Mouse (Mus musculus): ENCODE results near the gene Mturn.

Gene Mturn

DNA sequence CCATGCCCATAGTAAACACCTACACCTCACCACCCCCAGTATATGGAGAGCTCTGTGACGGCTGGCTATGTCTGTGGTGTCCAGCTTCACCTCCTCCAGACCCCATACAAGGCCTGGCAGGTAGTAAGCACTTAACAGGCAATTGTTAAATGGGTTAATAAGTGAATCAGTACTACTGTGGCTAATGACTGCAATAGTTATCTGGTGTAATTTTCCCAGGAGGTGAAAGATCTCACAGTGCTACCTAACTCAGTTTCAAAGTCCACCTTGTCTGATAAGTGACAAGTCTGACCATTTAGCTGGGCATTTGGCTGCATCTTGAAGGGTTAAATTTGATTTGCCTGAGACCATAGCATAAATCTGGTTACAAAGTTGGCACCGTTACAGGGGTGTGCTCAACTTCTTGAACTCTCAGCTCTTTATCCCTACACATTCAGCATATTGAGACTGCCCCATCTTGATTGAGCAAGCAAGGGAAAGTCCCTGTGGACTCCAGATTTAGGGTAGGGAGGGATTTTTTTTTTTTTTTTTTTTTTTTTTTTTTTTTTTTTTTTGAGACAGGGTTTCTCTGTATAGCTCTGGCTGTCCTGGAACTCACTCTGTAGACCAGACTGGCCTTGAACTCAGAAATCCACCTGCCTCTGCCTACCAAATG, 48.2 kb downstream of the Mturn start:
- DNase-seq (ENCODE audit: low spot score): no peak

DNA sequence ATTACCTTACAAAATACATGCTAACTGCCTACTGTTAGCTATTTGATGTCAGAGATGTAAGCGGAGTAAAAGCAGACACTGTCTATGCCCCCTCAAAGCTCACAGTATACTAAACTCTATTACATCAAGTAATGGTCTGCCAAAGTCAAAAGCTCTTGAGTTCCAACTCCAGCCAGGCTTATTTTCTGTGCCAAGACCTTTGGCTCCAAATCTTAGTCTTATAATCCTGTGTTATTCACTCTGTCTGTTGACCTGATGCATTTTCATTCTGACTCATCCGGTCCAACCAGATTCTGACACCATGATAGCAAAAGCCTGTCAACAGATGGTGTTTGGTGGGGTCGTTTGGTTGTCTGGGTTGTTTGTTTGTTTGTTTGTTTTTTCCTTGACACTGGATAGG, 50.3 kb downstream of the Mturn start:
- no peak for DNase-seq (ENCODE audit: low spot score)

DNA sequence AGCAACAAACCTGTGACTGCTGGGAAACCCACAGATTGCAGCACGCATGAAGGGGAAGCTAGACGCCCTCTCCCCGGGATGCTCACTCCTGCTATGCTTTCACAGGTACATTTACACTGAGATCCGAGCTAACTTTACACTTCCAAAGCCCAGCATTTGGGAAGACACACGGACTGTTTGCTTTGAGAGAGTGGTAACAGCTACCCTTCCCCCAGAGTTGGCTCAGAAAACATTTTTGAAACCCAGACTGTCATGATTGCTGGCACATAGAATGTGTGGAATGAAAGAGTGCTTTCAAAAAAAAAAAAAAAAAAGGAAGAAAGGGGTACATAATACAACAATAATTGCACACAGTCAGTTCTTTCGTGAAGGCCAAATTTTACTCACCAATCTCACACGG, 51.3 kb downstream of the Mturn start:
- no peak for DNase-seq (ENCODE audit: low spot score)

DNA sequence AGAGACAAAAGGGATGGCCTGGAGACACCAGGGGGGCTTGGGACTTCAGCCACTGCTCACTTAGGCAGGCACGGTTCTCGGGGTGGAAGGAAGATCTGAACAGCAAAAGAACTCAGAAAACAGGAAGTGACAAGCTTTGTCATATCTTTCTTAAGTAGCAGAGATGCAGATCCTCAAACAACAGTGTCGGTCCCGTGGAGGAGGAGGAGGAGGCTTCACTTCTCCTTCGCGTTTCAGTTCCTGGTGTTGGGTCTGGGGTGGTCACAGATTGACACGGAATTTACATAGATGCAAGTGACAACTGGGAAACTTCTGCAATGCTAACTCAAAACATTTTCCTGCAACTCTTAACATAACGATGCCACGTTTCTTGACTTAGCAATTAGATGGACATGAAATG, 54.7 kb downstream of the Mturn start:
- no peak for DNase-seq (ENCODE audit: low spot score)

DNA sequence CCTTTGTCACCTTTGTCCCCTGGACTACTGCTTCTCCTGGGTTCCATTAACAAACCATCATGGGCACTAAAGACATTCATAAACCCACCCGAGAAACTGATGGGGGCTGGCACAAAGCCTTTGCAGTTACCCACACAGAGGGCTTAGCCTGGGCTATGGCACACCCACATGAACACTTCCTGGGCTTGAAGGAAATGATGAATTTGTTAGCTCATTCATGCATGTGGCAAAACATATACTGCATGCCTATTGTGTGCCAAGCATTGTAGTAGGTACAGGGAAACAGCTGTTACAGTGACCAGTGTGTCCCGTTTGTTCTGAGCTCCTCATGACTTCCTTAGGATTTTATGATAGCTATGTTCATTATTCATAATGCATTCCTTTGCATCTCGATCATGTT, 55.8 kb downstream of the Mturn start:
- DNase-seq (ENCODE audit: low spot score): no peak

DNA sequence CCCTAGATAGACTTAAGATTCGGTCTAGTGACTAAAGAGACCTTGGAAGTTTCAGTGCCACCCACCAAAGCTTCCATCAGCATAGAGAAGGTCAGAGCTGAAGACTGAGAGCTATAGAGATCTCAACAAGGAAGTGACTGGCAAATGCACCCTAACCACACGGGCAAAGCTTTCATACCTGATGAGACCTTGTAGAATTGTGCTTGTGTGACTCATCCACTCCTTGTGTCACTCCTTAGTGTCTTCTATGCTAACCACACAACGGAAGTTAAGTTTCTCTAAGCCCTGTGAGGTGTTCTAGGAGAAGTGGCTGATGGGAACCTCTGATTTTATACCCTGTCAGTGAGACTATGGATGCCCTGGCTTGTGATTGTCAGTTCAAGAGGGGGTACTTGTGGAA, 56.3 kb downstream of the Mturn start:
- DNase-seq (ENCODE audit: low spot score): no peak

DNA sequence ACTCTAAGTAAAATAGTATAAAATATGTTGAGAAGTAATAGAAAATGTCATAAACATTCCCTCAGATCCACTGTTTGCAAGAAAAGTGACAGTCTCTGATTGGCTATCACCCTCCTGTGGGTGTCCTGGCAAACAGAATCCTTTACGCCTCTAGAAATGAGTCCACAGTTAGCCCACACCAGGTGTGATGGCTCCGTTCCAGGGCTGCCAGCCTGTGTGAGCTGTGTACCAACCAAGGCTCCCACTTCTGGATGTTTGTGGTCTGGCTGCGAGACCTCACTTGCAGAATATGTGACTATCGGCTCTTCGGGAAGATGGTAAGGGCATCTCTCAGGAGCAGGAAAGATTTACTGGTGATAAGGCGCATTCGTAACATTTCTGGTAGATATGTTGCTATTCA, 67.6 kb downstream of the Mturn start:
- no peak for DNase-seq (ENCODE audit: low spot score)

DNA sequence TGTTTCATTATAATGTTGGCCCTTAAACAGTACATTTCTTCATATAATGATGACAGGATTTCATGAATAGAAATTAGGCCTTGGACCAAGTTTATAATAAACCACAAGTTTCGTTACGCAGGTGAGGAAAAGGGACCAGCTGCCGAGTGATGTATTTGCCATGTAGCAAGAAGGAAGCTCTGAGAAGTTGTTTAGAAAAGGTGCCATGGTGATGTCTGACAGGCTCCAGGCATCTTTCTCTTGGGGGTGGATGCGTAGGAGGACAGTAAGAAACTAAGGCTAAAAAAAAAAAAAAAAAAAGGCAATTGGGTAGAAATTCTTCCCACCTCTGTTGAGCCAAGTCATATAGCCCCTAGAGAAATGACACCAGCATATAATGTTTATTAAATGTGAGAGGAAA, 70.2 kb downstream of the Mturn start:
- DNase-seq (ENCODE audit: low spot score): no peak

DNA sequence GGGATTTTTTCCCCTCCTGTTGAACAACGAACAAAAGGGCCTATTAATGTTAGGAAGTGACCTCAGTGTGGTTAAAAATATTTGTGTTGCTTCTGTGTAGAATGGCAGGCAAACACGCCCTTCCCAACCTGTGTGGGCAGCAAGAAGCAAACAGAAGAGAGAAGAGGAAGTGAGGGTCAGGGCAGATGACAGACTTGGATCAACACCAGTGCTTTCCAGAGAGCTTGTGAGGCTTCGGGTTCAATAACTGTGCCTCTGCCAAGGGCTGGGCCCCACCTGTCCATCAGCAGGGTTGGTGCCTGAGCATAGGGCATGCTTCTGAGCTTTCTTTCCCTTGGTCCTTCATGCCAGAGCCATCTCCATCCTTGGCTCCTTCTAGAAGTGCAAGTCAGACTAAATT, 70.7 kb downstream of the Mturn start:
- no peak for DNase-seq (ENCODE audit: low spot score)
